Mouse (Mus musculus) spleen, postnatal 14 days (tissue): ENCODE measurements around the gene Soga3.

ENCODE experiments used
- DNase-seq, 2 experiments: peaks; one replicate each; pipeline ENCODE4 v3.0.0; 2021 to 2022; ENCODE audit warnings: low spot score in 2 of 2

Soga3 gene

DNA sequence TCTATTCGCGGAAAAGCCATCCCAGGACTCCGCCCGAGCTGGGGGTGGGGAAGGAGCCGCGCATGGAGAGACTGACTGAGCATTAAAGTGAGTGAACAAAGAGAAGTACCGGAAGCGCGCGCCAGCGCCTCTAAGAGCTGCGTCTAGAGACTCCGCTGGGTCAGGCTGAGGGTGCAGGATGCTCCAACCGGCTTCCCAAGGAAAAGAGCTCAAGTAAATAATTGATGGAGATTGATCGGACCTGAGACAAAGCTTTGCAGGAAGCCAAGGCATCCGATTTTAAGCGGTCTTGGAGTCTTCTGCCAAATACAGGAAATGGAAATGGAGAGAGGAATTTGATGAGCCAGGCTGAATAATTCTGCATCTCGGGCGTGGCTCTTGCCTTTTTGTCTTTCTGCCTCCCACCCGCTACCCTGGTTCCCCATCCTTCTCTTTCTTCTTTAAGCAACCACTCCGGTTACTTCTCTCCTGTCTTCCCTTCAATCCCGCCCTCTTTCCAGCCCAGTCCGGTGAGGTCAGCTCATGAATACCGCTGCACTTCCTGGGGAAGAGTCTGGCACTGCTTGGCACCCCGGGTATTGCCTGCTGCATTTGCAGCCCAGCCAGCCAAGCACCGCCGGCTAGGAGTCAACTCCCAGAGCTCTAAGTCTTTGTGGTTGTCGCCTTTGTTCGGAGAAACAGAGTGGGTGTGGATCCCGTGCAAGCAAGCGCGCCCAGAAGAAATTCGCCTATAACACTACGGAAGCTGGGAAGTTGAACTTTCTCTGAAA is at the start of gene Soga3:
TSS of gene Soga3 (plus strand) at position 274 of the 770 bp plus-strand sequence.
- DNase-seq = no peak

DNA sequence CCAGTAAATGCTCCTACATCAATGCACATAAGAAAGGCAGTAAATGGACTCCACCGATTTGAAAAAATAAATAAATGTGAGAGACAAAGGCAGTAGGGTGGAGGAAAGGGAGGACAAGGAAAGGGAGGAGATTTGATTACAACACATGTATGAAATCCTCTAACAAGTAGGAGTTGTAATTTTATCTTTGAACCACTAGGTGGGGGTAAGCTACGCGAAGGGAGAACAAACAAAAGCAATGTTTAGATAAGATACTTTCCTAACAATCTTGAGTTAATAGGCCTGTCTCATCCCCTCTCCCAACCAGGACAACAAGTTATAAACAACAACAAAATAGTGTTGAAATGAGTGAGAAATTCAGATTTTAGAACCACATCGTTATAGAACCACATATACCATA is 36.7 kb upstream of the Soga3 start:
- no peak for DNase-seq

DNA sequence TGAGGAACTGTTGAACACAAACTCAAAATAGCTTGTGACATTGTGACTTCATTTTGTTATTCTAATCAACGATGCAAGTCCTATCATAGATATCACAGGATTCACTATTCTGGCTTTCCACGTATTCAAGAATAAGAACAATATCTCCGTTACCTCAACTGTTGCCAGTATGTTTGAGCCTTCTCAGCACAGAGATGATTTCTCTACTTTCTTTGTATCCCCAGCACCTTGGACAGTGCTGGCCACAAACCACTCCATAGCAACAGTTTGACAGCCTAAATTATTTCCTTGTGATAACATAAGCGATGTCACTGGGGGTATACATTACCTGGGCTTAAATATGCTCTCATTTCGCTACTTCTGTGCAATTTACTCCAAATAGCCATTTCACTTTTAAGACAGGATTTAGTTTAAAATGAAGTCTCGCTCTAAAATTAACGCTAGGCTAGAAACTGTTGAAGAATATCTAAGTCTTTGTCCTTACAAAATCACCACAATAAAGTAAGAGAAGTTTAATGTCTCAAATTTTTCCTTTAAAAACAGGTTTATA is 1.0 kb upstream of the Soga3 start:
- no peak for DNase-seq

DNA sequence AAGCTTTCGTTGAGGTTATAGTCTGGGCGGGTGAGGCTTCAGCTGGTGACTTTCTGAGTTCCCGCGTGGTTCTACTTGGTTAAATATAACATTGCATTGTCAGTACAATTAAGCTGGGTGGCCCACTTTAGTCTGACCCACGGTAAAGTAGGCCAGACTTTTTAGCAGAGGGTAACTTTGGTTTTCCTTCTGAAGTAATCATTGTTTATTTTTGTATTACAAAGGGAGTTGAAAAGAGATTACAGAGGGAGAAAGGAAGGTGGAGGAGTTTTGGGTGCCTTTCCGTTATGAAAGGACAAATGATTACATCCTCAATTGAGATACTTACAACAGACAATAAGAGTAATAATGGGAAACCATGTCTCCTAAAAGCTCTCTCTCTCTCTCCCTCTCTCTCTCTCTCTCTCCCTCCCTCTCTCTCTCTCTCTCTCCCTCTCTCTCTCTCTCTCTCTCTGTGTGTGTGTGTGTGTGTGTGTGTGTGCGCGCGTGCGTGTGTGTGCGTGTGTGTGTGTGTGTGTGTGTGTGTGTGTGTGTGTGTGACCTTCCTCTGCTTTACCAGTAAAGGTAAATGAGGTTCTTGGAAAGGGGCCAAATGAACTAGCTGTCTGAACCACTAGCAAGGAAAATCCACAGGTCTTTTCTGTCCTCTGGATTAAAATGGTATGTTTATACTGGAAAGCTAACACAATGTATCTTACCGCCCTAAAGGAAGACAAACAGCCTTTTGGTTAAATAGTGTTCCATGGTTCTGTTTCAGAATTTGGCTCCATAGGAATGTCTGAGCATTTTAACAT is 1.2 kb downstream of the Soga3 start:
- DNase-seq = no peak

DNA sequence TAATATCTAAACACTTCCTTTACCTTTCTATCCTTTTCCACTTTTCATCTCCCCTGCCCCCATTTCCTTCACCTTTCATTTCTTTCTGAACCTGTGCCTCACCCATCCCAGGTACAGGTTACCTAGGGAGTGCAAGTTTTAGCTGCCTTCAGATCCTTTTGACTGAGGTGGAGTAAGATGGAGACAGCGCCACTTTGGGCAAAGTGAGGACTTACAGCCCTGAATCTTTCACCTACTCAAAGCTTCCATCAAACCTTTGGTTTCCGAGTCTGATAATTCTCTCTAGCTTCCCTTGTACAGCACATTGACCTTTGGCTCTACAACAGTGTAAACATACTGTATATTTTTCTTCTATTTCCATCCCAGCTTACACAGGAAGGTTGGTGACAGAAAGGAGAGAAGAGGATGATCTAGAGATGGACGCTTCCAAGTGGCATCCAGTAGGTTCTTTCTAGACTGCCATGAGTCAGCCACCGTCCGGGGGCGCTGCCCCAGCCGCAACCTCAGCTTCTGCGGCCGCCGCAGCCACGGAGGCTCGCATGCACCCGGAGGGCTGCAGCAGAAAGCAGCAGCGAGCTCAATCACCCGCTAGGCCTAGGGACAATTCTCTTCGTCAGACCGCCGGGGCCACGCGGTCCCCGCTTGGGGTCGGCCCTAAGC is 2.7 kb downstream of the Soga3 start:
- no peak for DNase-seq

DNA sequence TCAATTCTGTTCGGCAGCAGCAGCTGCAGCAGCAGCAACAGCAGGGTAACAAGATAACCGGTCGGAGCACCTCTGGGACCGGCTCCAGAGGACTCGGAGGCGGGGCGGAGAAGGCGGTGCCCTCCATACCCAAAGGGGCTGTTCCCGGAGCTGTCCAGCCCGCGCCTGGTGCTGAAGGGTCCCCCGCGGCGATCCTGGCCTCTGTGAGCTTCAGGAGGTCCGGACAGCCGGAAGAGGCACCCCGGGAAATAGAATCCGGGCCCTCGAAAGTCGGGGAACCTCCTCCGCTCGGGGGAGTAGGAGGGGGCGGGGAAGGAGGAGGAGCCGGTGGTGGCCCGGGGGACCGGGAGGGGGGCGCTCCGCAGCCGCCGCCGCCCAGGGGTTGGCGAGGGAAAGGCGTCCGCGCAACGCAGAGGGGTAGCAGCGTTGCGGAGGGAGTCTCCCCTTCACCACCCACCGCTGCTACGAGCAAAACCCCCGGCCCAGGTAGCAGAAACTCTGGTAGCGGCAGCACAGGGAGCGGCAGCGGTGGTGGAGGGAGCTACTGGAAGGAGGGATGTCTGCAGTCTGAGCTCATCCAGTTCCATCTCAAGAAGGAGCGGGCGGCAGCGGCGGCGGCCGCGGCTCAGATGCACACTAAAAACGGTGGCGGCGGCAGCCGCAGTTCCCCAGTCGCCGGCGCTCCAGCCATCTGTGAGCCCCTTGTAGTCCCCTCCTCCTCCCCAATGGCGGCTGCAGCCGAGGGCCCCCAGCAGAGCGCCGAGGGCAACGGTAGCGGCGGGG is 3.4 kb downstream of the Soga3 start:
- DNase-seq = no peak

DNA sequence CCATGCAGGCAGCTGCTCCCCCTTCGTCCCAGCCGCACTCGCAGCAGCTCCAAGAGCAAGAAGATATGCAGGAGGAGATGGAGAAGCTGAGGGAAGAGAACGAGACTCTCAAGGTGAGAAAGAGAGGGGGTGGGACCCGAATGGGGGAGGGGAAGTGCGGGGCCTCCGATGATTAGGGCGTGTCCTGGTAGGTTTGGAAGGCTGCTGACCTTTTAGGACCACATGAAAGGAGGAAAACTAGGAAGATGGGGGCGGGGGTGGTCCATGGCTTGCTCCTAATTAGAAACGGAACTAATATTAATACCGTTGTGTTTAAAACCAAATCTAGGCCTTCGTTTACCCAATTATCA is 4.0 kb downstream of the Soga3 start:
- DNase-seq = no peak

DNA sequence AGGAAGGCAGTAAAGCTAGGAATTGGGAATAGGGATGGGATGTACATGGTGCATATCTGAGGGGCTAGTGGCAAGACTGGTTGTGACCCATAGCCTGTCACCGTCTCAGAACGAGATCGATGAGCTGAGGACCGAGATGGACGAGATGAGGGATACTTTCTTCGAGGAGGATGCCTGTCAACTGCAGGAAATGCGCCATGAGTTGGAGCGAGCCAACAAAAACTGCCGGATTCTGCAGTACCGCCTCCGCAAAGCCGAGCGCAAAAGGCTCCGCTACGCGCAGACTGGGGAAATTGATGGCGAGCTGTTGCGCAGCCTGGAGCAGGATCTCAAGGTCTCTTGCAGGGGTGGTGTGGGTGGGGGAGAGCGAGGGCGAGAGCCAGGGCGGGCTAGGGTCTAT is 4.4 kb downstream of the Soga3 start:
- no peak for DNase-seq

DNA sequence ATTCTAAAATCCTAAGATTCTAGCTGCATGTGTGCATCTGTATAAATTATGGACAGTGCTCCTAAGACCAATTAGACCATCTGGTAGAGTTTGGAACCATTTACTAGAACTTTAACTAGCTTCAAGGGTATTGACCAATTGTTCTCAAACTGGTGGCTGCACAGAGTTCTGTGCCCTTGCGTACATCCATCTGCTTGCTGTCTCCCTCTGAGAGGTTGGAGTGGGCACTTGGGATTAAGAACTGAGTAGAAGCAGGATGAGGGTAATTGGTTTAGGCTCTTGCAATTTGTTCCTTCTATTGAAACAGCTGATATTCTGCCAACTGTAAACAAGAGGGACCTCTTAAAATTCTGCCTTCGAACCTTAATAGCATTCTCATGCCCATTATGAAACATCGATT is 11.7 kb downstream of the Soga3 start:
- DNase-seq = no peak

DNA sequence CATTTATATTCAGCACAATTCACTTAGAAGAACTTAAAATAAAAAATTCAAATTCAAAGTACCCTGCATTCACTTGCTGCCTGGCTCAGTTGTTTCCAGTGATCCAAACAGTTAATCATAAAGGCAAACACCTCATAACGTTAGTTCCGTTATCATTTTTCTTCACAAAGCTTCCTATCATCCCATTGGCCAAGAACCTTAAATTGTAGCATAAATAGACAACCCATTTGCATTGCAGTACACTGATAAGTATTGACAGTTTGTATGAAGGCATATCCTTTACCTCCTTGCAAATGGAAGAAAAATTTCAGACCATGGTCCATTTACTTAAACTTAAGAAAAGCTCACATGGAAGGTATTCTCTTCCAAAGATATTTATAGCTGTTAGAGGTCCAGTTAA is 18.0 kb downstream of the Soga3 start:
- DNase-seq = no peak

DNA sequence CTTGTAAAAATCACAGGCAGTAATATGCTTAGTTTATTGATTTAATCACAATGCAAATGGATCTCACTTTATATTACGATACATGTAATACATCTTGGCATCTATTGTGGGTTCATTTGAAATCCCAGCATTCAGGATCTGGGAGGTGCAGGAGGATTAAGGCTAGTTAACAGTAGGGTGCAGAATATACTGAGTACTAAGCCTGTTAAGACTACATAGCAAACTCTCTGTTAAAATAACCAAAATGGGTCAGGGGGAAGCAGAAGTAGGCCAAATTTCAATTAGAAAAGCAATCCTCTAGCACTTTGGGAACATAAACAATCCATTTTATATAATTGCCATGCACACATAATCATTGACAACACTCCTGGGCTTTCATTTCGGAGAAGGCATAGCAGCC is 30.1 kb downstream of the Soga3 start:
- DNase-seq = no peak

DNA sequence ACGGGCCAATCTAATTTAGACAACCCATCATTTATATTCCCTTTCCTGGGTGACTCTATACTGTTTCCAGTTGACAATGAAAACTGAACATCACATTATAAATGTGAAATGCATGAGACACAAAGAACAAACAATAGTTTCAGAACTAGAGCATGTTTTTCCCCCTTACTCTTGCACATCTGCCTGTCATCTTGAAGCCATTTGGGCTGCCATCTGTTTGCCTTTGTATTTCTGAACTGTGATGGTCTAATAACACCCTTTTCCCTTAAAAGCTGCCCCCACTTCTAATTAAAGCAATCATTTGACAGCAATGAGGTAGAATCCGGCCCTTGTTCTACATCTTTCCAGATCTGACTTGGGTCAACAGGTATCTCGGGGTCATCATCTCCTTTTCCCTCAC is 32.0 kb downstream of the Soga3 start:
- DNase-seq = no peak

DNA sequence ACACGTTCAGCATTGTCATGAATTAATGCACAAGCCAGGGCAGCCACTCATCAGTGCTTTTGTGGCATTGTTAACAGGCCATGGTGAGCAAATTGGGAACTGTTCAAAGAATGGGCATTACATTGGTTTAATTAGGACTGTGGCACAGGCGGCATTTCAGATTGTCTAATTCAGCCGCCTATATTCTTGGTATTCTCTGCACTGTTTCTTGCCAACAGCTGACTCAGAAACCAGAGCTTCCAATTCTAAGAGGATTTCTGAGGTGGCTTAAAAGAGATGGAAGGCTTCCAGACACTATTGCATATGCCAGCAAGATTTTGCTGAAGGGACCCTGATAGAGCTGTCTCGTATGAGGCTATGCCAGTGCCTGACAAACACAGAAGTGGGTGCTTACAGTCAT is 33.2 kb downstream of the Soga3 start:
- DNase-seq = no peak

DNA sequence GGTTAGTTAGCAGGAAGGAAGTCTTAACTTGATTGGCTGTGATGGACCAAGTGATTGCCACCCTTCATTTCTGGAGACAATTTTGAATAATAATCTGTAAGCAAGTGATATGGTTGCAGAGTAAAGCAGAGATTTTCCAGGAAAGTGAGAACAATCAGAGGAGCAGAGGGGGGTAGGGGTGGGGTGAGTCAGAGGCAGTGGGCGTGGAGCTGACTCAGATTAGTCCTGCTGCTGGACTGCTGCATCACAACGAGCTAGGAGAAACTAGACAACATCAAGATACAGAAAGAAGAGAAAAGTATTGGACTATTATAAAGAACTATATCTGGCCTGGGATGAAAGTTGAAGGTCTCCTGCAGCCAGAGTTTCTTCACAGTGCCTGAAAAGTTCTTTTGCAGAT is 34.4 kb downstream of the Soga3 start:
- no peak for DNase-seq

DNA sequence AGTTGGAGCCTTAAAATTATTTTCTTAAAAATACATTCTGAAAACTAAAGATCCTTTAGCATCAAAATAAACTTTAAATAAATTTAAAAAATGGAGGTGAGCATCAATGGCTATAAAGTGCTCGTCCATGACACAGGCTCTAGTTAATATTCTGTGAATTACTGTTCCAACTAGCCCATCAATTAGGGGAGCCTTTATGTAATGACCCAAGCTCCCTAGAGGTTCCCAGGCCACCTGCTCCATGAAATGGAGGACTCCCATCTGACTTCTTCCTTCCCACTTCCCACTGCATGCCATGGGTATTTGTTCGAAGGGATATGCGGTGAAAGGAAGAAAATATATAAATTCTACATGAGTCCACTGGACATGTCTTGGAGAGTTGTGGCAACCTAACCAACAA is 36.6 kb downstream of the Soga3 start:
- DNase-seq = no peak

DNA sequence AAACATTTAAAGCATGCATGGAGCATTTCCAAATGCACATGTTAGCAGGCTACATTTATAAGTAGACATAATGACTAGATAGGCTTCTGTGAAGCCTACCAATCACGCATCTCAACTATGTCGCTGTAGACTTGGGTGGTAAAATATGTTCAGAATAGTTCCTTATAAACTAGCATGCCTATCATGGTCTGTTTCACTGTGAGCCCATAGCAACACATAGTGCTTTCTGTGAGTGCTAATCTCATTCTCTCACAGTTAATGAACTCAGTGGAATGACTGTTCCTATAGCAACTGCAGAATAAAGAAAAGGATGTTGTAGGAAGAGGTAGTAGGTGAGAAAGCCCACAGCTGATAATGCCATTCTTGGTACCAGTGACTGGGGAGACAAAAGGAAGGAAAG is 37.4 kb downstream of the Soga3 start:
- no peak for DNase-seq

DNA sequence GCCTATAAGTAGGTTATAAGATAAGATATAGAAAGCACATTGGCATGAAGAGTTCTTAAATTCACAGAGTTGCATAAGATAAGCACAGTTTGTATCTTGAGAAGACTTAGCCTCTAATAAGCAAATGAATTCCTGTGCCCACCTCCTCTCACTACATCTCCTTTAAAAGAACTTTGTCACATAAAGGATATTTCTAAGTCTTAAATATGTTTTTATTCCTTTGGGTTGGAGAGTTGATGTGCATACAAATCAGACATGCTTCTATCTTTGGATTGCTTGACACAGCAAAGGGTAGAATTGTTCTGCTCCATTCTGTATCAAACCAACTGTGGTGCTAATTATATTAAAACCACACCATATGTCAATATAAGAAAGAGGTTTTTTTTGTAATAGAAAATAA is 50.1 kb downstream of the Soga3 start:
- no peak for DNase-seq

DNA sequence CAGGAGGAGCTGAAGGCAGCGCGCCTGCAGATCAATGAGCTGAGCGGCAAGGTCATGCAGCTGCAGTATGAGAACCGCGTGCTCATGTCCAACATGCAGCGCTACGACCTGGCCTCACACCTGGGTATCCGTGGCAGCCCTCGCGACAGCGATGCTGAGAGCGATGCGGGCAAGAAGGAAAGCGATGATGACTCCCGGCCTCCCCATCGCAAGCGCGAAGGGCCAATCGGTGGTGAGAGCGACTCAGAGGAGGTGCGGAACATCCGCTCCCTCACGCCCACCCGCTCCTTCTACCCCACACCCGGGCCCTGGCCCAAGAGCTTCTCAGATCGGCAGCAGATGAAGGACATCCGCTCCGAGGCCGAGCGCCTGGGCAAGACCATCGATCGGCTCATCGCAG is 53.2 kb downstream of the Soga3 start:
- peak in 1 of 2 experiments; percentile 6 for DNase-seq

DNA sequence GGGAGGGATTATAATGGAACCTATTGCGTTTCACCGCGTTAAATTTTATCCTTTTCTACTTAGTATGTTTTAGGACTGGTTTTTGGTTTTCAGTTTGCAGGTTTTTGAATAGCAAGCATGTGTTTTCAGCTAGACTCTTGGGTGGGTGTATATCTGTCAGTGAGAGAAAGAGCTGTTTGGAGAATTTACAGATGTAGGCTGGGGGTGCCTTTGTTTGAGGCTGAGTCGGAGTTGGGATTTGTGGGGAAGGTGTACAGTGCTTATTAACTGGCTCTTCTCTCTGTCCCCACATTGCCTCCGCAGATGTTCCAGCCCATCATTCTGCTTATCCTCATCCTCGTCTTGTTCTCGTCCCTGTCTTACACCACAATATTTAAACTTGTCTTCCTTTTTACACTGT is 55.0 kb downstream of the Soga3 start, which contains the start of gene Gm49353:
TSS of gene Gm49353 (plus strand) at position 313 of the 400 bp plus-strand sequence.
- DNase-seq = no peak

DNA sequence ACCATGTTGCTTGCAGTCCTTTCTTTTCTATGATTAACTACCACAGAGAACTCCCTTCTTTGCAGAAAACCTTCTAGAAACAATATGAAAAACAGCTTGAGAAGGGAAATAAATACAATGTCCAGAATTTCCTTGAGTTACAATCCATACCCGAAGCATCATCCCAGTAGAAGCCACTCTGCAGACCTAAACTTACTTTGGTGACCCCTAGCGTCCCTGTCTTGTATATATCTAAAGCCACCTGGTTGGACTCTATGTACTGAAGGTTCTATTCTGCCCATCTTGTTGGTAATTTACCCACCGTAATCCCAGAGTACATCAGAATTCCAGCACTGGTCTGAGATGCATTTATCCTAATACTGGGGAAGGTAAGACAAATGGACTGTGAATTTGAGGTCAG is 56.2 kb downstream of the Soga3 start:
- DNase-seq = no peak

DNA sequence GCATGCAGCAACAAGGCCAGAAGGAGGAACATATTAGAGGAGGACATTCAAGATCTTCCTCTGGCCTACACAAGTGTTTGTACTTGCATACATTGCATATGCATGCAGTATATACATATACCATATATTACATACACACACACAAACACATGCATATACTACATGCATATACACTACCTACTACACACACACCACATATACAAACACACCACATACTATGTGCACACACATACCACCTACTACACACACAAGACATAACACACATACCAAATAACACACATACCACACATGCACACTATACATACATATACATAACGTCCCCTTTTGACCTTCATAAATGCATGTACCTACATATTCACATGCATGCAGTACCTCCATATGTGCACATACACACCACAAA is 57.0 kb downstream of the Soga3 start:
- DNase-seq = no peak

DNA sequence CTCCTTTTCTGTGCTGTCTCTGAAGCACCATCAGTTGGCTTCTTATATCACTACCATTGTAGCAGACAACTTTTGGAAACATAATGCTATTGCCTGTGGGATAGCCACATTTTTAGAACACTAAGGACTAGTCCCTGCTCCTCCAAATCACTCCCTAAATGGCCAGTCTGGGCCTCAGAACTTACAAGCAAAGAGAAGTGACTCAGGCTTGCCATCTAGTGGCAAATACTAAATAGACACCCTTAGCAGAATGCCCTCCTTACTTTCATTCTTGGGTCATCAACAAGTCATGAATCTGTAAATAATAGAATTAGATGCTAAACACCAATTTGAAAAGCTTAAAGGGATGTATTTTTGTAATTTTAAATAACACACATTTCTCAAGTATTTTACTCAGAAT is 63.1 kb downstream of the Soga3 start:
- no peak for DNase-seq
